Mouse (Mus musculus): ENCODE data around the gene Mdp1.

- no peak for TF ChIP-seq CTCF (IDR thresholded peaks at IDR 0.05; ENCODE audit: low read depth, low read length)
- TF ChIP-seq POLR2A (IDR thresholded peaks at IDR 0.05; ENCODE audit: insufficient read depth, low read length) = no peak
Measured at GRCm38 (mm10) chr14:55614565-55615178, 45.6 kb downstream of the Mdp1 start.
